Mouse (Mus musculus) midbrain, embryonic 10.5 days (tissue): ENCODE measurements at regions not wholly inside any gene's neighbourhood (a gene's known extent, or its start where the extent isn't known, plus 50 kb on each side); places are given as distances from the start of the nearest gene placed in this dataset.

ENCODE experiments used
- DNase-seq: peaks from one replicate; pipeline ENCODE4 v3.0.0-alpha.2; 2017; ENCODE audit warnings: low spot score
- H3K27ac ChIP-seq: fragments of 300-500 bp; sonication (generic); replicated peaks from 2 replicates; pipeline ENCODE4 v1.5.1; 2016; ENCODE audit warnings: mild to moderate bottlenecking
- H3K27me3 ChIP-seq: fragments of 300-500 bp; sonication (generic); 2 replicates; pipeline ENCODE4 v1.6.1; 2016; ENCODE audit warnings: low read depth, mild to moderate bottlenecking; ENCODE audit not compliant: poor library complexity, severe bottlenecking
- H3K36me3 ChIP-seq: fragments of 300-500 bp; sonication (generic); 2 replicates; pipeline ENCODE4 v1.6.1; 2016; ENCODE audit warnings: mild to moderate bottlenecking, moderate library complexity
- H3K4me1 ChIP-seq: fragments of 300-500 bp; sonication (generic); 2 replicates; pipeline ENCODE4 v1.6.1; 2016
- H3K4me3 ChIP-seq: fragments of 300-500 bp; sonication (generic); 2 replicates; pipeline ENCODE4 v1.5.1; 2016; ENCODE audit warnings: mild to moderate bottlenecking, moderate library complexity
- H3K9me3 ChIP-seq: fragments of 300-500 bp; sonication (generic); replicated peaks from 2 replicates; pipeline ENCODE4 v1.6.1; 2016; ENCODE audit warnings: mild to moderate bottlenecking
- WGBS: fragments of 180-500 bp; shearing (Covaris S2); methylation state at CpG from one replicate; pipeline ENCODE4 v1.1.7; 2016; 5-methylcytosine and 5-hydroxymethylcytosine counted together

DNA sequence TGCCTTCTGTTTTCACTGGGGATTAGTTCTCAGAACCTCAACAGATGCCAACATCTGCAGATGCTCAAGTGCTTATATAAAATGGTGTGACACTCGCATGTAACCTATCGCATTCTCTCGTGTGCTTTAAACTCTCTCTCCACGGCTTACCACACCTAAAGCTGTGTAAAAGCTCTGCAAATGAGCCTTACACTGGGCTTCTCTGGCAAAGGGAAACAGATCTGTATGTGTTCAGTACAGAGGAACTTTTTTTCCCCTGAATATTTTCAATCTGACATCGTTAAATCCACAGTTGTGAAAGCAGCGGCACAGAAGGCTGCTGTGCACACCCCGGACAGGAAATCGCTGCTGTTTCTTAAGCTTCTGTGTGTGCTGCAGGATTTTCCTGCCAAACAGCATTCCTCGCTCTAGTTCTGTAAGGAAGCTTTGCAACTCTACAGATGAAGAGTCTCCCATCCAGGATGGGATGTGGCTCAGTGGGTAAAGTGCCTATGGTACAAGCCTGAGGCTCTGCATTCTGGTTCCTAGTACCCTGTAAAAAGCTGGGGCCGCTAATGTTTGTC lies 206.3 kb downstream of the Sox11 start:
- Histone ChIP-seq H3K9me3 (no peaks in the 10 kb centered on the region), H3K4me1 (peaks cover 67% of the 10 kb centered on the region), H3K27ac (peak overlapping the region; percentile 52), H3K36me3 (no peaks in the 10 kb centered on the region), H3K27me3 (no peaks in the 10 kb centered on the region), H3K4me3 (no peak overlapping the region)
- WGBS = 79% methylated on average over 10 of the region's 10 CpGs
- no peak for DNase-seq

DNA sequence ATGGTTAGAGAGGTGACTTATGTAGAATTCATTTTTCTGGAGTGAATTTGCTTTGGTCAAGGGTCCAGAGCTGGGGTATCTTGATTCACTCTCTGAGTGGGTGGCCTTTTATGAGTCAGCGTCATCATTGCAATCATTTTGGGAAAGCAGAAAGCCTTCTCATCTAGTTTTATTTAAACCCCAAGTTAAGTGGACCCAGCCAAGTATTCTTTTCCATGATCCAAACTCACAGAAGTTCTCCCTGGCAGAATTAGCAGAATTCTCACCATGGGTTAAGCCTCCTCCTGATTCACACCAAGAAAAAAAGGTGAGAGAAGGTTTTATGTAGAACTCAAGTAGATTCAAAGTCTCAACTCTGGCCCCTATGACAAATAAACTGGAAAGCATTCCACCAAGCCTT lies 211.8 kb downstream of the Sox11 start:
- Histone ChIP-seq H3K36me3 (no peaks in the 10 kb centered on the region), H3K9me3 (no peaks in the 10 kb centered on the region), H3K27ac (no peak overlapping the region), H3K4me3 (no peak overlapping the region), H3K4me1 (peaks cover 24% of the 10 kb centered on the region), H3K27me3 (no peaks in the 10 kb centered on the region)
- 79% methylated on average over 1 of the region's 1 CpGs for WGBS
- no peak for DNase-seq

DNA sequence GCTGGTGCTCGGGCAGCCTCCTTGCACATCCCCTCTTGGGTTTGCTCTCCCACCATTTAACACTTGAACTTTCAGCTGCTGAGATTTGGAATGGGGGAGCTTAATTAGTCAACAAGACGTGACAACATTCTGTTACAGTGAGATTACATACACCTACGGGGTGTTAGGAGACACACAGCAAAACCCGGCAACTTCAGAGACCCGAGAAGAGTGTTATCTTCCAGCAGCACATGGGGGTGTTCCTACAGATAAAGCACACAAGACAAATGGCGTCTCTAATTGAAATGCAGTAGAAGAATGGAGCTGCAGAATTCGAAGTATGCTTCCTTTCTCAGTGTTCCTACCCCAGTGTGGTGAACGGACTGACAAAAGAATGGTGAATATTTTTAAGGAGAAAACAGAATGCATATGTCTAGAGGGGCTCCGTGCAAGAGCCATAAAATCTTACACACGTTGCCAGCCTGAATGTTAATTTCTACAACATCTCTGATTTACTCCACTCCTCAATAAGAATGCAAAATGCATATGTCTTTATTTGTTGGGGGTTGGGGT lies 215.2 kb downstream of the Sox11 start:
- peaks cover 9% of the 10 kb centered on the region; the same call in 1 of the 2 replicates for H3K4me1 ChIP-seq
- WGBS = 71% methylated on average over 10 of the region's 10 CpGs
- H3K27ac ChIP-seq = peak overlapping the region; percentile 49
- no peaks in the 10 kb centered on the region for H3K27me3 ChIP-seq
- no peak overlapping the region for H3K4me3 ChIP-seq
- no peak for DNase-seq
- H3K9me3 ChIP-seq = no peaks in the 10 kb centered on the region
- no peaks in the 10 kb centered on the region for H3K36me3 ChIP-seq

DNA sequence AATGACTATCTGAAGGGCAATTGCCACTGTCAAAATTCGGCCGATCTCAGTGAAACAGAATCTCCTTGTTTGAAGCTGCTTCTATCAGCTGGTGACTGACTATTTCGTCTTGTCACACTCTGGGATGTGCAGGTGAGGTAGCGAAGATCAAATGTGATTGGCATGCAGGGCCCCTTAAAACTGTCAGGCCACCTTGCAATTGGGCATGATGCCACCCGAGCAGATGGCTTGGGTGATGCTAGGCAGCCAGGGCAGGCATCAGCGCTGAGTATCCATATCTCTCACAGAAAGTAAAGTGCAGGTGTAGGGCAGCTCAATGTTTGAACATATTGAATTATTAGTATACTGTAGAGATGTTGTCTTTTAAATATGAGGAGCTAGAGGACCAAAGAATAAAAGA lies 223.8 kb downstream of the Sox11 start:
- no peak for DNase-seq
- 90% methylated on average over 6 of the region's 6 CpGs for WGBS

DNA sequence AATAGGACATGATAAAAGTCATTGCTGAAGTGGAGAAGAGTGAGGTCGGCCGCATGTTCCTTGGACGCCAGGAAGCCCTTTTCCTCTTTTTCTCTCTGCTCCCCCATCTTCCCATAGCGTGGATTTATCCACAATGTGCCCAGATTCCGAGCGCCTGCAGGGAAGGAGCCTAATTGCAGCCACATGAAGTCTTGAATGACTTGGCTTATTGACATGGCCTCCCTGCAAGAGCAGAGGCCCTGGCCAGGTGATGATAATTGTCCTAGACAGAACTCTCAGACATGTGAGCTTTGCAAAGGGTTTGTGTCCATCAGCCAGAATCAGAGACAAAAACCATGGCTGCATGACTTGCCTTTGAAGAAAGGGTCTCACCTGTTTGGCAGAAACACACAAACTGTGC lies 227.0 kb downstream of the Sox11 start:
- DNase-seq = peak; percentile 22
- Histone ChIP-seq H3K4me1 (peaks cover 15% of the 10 kb centered on the region), H3K36me3 (no peaks in the 10 kb centered on the region), H3K4me3 (no peak overlapping the region), H3K9me3 (no peaks in the 10 kb centered on the region), H3K27me3 (no peaks in the 10 kb centered on the region), H3K27ac (no peak overlapping the region)
- 73% methylated on average over 6 of the region's 6 CpGs for WGBS

More for the DNA sequence above, 223.8 kb downstream of the Sox11 start:
- H3K4me1 ChIP-seq = peaks cover 15% of the 10 kb centered on the region
- H3K27me3 ChIP-seq = no peaks in the 10 kb centered on the region
- no peaks in the 10 kb centered on the region for H3K9me3 ChIP-seq
- H3K4me3 ChIP-seq = no peak overlapping the region
- H3K27ac ChIP-seq = no peak overlapping the region
- H3K36me3 ChIP-seq = no peaks in the 10 kb centered on the region

DNA sequence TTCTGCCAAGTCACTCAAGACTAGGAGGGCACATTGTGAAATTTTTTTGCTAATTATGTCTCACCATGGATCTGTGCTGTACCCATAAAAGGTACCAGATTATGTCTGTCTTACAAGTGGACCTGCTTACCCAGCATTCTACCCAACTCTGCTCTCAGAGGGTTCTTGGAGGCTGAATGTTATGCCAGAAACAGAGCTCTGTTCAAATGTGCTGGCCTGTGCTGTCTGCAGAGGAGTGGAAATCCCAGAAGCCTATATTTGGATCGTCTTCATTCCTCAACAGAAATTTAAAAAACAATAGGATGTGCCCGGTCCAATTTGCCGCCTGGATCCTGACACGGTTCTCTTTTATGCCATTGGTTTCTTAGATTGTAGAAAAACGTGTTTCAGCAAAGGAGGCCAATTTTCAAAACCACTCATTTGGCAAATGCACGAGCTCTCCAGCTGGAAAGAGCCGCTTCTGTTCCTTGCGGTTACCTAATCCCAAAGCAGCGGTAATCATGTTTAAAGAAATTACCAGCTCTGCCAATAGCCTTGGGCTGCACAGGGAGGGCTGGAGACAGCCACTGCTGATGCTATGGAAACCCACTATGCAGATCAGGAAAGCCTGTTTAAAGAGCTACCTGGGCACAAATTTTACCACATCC lies 237.3 kb downstream of the Sox11 start:
- no peaks in the 10 kb centered on the region for H3K27me3 ChIP-seq
- peaks cover 12% of the 10 kb centered on the region for H3K4me1 ChIP-seq
- no peaks in the 10 kb centered on the region for H3K9me3 ChIP-seq
- H3K36me3 ChIP-seq = no peaks in the 10 kb centered on the region
- H3K27ac ChIP-seq = no peak overlapping the region
- DNase-seq = no peak
- no peak overlapping the region for H3K4me3 ChIP-seq
- WGBS = 81% methylated on average over 9 of the region's 9 CpGs

DNA sequence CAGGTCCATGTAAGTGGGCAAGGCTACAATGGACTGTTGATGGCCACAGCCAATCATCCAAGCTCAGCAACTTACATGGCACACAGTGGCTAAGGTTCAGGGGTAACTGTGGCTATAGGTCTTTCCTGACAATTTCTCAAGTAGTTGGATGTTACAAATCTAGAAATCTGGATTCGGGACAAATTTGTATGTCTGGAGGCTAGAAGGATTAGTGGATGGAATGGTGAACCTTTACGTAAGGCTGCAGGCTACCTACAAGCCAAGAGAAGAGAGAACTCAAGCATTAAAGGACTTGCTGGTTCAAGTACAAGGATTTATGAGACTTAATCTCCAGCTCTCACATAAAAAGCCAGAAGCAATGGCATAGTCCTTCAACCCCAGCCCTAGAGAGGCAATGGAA lies 239.4 kb downstream of the Sox11 start:
- Histone ChIP-seq H3K9me3 (no peaks in the 10 kb centered on the region), H3K36me3 (no peaks in the 10 kb centered on the region), H3K27me3 (no peaks in the 10 kb centered on the region), H3K4me3 (no peak overlapping the region), H3K27ac (no peak overlapping the region), H3K4me1 (no peaks in the 10 kb centered on the region)
- DNase-seq = no peak
- WGBS = 89% methylated on average over 2 of the region's 2 CpGs

DNA sequence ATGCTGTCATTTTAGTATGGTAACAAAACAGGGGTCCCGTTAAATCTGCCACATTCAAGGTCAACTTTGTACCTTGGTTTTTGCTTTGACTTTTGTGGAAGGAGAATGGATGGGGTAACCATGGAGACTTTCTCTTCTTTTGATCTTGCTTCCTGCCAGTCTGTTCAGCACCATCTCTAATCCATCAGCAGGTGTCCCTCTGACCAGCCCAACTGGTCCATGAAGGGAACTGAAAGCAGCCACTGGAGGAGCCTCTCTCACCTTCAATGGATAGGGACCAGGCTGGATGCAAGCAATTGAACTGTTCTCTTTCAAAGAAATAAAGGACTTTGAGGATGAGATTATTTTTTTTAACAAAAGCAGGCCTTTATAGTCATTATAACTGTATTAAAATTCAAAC lies 253.2 kb downstream of the Sox11 start:
- Histone ChIP-seq H3K9me3 (peaks cover 8% of the 10 kb centered on the region), H3K4me3 (no peak overlapping the region), H3K4me1 (peaks cover 32% of the 10 kb centered on the region), H3K36me3 (peaks cover 5% of the 10 kb centered on the region; the same call in 1 of the 2 replicates), H3K27me3 (no peaks in the 10 kb centered on the region), H3K27ac (peak overlapping the region; percentile 19; the same call in 1 of the 2 replicates)
- no peak for DNase-seq
- WGBS = 54% methylated on average over 1 of the region's 1 CpGs

DNA sequence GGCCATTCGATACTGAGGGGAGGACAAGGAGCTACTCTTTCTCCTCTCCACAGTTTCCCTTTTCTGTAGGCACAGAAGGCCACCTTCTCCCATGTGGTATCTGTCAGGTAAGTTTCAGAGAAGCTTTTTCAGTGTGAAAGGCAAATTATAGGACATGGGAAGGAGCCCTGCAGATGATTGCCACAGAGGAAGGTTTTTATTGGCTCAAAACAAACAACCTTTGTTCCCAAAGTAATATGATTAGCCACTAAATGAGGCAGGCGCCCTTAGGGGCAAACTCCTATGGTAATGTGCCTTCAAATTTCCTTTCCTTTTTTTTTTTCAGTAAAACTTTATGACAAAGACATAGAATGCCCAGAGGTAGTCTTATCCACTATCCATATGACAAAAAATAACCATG lies 256.5 kb downstream of the Sox11 start:
- WGBS = 90% methylated on average over 2 of the region's 2 CpGs
- DNase-seq = no peak
- H3K27me3 ChIP-seq = no peaks in the 10 kb centered on the region
- peak overlapping the region; percentile 96 for H3K27ac ChIP-seq
- H3K9me3 ChIP-seq = no peaks in the 10 kb centered on the region
- no peak overlapping the region for H3K4me3 ChIP-seq
- H3K4me1 ChIP-seq = peaks cover 65% of the 10 kb centered on the region
- no peaks in the 10 kb centered on the region for H3K36me3 ChIP-seq

DNA sequence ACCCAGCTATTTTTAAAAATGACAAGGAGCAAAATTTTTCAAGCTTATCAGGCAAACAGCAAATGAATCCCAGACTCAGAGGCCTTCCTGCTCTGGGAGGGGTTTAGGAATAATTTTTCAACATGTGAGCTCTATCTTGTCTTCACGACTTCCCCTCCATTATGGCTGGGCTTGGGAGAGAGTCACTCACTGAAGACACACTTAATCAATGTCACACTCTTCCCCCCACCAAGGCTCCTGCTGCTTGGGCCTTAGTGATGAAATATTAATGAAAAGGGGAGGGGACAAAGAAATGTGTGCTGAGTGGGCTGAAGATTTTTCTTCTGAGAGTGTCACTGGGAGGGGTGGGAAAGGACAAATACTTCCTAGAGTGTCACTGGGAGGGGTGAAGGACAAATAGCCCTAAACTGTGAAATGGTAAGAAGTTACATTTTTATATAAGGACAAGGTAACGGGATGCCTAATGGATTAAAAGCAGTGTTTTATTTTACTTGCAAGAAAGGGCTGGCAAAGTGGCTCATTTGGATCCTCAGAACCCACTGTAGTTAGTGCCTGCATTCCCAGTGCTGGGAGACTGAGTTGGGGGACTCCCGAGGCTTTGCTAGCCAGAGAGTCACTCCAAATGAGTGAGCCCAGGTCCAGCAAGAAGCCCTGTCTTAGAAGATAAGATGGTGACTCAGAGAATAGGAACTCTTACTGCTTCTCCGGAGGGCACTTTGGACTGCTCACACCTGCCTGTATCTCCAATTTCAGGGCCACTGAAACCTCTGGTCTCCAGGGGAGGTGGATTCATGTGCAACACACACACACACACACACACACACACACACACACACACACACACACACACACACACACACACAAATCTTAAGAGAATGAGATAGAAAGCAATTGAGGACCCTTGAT lies 258.5 kb downstream of the Sox11 start:
- WGBS = 32% methylated on average over 4 of the region's 4 CpGs
- Histone ChIP-seq H3K4me1 (peaks cover 68% of the 10 kb centered on the region), H3K27me3 (no peaks in the 10 kb centered on the region), H3K36me3 (no peaks in the 10 kb centered on the region), H3K4me3 (peak overlapping the region; percentile 51), H3K27ac (peak overlapping the region; percentile 96), H3K9me3 (no peaks in the 10 kb centered on the region)
- peak; percentile 32 for DNase-seq

DNA sequence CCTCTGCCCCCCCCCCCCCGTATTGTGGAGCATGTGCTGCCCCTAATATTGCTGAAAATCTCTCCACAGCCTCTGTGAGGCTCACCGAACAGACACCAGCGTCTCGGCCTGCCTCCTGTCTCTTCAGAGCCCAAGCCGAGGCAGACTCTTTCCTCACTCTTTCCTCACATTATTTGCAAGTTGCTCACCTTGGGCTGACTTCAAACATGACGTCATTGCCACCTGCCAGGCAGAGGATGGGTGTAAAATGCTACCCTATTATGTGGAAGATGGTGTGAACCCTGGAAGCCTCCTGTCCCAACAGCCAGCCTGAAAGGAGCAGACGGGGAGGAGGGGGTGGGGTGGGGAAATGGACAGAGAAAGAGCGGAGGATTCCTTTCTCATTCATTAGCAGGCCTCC lies 259.3 kb downstream of the Sox11 start:
- Histone ChIP-seq H3K4me1 (peaks cover 64% of the 10 kb centered on the region), H3K27ac (peak overlapping the region; percentile 96), H3K36me3 (no peaks in the 10 kb centered on the region), H3K9me3 (no peaks in the 10 kb centered on the region), H3K27me3 (no peaks in the 10 kb centered on the region), H3K4me3 (peak overlapping the region; percentile 51)
- DNase-seq = peak; percentile 78
- 3% methylated on average over 8 of the region's 8 CpGs for WGBS

DNA sequence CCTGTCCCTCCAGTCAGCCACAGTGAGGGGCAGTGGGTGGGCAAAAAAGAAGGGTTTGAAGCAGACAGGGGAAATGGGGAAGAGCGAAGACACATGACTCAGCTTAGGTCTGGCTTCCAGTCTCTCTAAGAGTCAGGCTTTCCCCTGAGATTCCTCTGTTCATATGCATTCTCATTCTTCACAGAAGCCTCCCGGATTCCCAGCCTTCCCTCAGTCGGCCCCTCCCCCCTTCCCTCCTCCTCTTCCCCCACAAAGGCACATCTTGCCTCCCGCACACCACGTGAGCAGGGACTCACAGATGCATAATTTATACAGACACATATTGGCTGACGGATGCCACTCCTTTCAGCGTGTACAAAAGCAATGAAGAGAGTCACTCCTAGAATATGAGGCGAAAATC lies 259.8 kb downstream of the Sox11 start:
- Histone ChIP-seq H3K9me3 (no peaks in the 10 kb centered on the region), H3K4me1 (peaks cover 64% of the 10 kb centered on the region), H3K27ac (peak overlapping the region; percentile 96), H3K36me3 (no peaks in the 10 kb centered on the region), H3K4me3 (peak overlapping the region; percentile 51), H3K27me3 (no peaks in the 10 kb centered on the region)
- WGBS = under 1% methylated on average over 8 of the region's 8 CpGs
- DNase-seq = peak; percentile 91
